Mouse (Mus musculus): ENCODE results near the gene Smarcc1. TPM values are rescaled to one million over a fixed set of nuclear protein-coding genes. Genes with fewer than 3 reads are reported as not detected.
A peak's percentile ranks its signal among the peaks of the same experiment; 100 is the strongest.
"Not testable (repeated sequence)": the region's sequence is repeated elsewhere in the genome, so short reads cannot be mapped to it uniquely, and the experiment has no call there.

The Smarcc1 gene
- polyA plus RNA-seq, 1 experiment from 2014 or later: 138 TPM

DNA sequence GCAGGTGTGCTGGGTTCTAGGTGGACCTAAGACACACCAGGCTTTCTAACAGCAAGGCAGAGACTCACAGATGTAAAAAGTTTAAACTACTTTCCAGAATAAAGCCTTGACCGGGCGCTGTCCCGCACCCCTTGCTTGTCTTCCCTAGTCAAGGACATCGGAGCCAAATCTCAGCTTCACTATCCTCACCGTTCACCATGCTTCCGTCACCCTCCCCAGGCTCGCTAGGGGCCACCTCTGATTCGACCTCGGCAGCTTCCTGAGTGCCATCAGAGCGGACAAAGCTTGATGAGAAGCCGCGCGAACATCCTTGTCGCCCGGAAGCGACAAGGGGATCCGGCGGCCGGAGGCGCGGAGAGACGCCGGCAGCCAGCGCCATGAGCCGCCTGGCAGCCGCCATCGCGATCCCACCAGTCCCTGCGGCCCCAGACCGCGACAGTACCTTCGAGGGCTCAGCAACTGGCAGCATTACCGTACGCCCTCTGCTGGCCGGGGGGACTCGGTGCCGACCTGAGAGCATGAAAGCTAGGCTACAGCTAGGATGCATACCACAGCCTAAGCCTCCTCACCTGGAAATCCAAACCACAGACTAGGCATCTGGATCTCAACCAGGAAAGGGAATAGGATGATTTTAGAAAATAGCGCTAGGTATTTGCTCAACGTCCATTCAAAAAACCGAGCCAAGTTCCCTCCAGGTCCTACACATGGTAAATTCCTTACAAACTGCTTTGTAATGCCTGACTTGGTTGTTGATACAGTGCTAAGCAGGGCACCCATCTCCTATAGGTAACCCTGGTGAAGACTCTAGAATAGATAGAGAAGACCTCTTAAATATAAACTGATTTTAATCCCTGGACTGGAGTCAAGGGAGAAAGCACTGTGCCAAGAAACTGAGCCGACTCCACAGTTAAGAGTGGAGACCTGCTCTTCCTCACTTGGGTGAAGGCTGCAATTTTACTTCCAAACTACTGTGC is 16.6 kb upstream of the Smarcc1 start:
- 3% methylated on average over 41 of the region's 41 CpGs for WGBS
- peak overlapping the region; percentile 78 for H3K27ac ChIP-seq
- peaks cover 84% of the 10 kb centered on the region for H3K36me3 ChIP-seq

DNA sequence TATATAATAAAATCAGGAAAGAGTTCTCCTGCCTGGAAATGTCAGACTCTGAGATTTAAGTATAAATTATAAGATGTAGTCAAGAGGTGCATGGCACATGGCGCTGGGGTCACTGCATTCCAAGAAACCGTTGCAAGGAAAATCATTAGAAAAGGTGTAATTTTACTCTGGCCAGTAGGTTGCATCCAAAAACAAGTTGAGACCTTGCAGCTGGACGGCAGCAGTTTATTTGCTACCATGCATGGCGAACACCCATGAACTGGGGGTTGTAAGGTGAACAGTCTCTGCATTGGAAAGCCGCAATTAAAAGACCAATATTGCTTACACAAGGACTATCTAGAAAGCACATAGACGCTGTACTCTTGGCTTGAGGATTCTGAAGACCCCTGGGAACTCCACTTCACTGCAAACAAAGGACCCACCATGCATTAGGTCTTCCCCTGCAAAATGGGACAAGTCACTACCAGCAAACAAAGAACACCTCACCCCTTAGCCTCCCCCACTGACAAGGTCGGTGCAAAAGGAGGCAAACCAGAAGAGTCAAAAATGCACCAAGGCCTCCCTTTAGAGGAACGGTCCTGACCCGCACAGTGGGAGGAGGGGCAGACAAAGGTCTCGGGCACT is 1.0 kb upstream of the Smarcc1 start:
- Histone ChIP-seq H3K4me2 (peak overlapping the region; percentile 74), H3K27me3 (no peaks in the 10 kb centered on the region), H3K4me3 (replicated peaks) (peak overlapping the region; percentile 80), H3K9ac (peak overlapping the region; percentile 70), H3K27ac (peak overlapping the region; percentile 98), H3K36me3 (peaks cover 36% of the 10 kb centered on the region), H3K9me3 (replicated peaks) (no peaks in the 10 kb centered on the region), H3K4me1 (peaks cover 24% of the 10 kb centered on the region)
- WGBS: 3% methylated on average over 10 of the region's 10 CpGs
- ATAC-seq (replicated peaks; ENCODE audit: low FRiP score): peak; percentile 9; the same call in 1 of the 2 replicates

More for the DNA sequence above, 16.6 kb upstream of the Smarcc1 start:
- Histone ChIP-seq H3K4me1 (peaks cover 7% of the 10 kb centered on the region), H3K4me3 (replicated peaks) (peak overlapping the region; percentile 97), H3K4me2 (peak overlapping the region; percentile 77), H3K9me3 (replicated peaks) (no peaks in the 10 kb centered on the region), H3K9ac (peak overlapping the region; percentile 81), H3K27me3 (no peaks in the 10 kb centered on the region)
- peak; percentile 96 for ATAC-seq (replicated peaks; ENCODE audit: low FRiP score)

DNA sequence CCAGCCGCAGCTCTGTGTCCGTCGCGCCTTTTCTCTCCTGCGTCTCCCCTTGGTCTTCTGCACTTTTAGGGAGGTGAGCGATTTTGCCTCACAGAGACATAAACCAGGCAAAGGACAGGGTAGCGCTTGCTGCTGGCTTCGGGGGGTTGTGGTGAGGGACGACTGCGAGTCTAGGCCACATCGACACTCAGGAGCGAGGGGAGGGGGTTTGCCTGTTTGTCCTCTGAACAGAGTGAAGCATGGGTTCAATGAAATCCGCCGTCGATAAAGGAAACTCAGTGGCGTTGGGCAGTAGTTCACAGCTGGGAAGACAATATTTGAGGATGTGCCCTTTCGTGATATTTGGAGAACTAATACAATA is 251 bp downstream of the Smarcc1 start, which contains the start of gene Dhx30:
TSS of gene Dhx30 (minus strand) at position 52 of the 361 bp plus-strand sequence.
- H3K9me3 ChIP-seq (replicated peaks): no peaks in the 10 kb centered on the region
- peak within 1 kb of the TSS; percentile 98 for H3K27ac ChIP-seq
- peaks cover 25% of the 10 kb centered on the region for H3K4me1 ChIP-seq
- peak within 1 kb of the TSS; percentile 70 for H3K9ac ChIP-seq
- peak within 1 kb of the TSS; percentile 74 for H3K4me2 ChIP-seq
- WGBS: under 1% methylated on average over 17 of the region's 17 CpGs
- peak; percentile 10; the same call in 1 of the 2 replicates for ATAC-seq (replicated peaks; ENCODE audit: low FRiP score)
- H3K27me3 ChIP-seq: no peaks in the 10 kb centered on the region
- H3K4me3 ChIP-seq (replicated peaks): peak within 1 kb of the TSS; percentile 80
- peaks cover 24% of the 10 kb centered on the region for H3K36me3 ChIP-seq

DNA sequence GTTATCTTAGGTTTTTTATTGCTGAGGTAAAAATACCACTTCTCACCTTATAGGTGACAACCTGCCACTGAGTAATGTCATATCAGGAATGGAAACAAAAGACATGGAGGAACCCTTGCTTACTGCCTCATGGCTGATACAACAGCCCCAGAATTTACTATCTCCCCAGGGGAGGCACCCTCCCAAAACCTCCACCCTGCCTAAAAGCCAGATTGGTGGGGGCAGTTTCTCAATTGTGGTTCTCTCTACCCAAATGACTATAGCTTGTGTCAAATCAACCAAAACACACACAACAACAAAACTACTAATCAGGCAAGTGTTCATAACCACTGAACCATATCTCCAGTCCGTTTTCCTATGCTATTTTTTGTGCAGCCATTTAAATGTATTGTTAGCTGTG is 741 bp downstream of the Smarcc1 start:
- Histone ChIP-seq H3K4me1 (peaks cover 25% of the 10 kb centered on the region), H3K4me3 (replicated peaks) (peak overlapping the region; percentile 80), H3K27me3 (no peaks in the 10 kb centered on the region), H3K9ac (peak overlapping the region; percentile 70), H3K4me2 (peak overlapping the region; percentile 74), H3K36me3 (peaks cover 19% of the 10 kb centered on the region), H3K27ac (no peak overlapping the region; the same call in 1 of the 2 replicates), H3K9me3 (replicated peaks) (no peaks in the 10 kb centered on the region)
- 40% methylated on average over 1 of the region's 1 CpGs for WGBS
- ATAC-seq (replicated peaks; ENCODE audit: low FRiP score): no peak

DNA sequence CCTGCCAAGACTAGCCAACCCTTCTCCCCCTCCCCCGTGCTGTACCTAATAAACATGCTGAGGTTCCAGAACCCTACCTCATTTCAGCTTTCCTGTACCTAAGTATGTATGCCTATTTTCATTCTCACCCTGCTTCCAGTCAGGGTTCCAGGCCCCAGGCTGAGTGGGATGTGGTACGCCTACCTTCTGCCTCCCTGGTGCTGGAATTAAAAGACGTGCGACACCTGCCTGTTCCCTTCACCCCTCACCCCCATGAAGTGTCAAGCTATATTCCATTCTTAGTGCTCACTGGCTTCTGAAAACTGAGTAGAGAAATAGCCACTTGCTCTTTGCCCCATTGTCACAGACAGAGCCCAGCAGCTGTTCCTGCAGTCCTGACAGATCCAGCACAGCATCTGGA is 3.9 kb downstream of the Smarcc1 start:
- WGBS: 64% methylated on average over 4 of the region's 4 CpGs
- Histone ChIP-seq H3K9ac (no peak overlapping the region), H3K27me3 (no peaks in the 10 kb centered on the region), H3K4me2 (no peak overlapping the region), H3K4me1 (peaks cover 16% of the 10 kb centered on the region), H3K4me3 (replicated peaks) (no peak overlapping the region), H3K9me3 (replicated peaks) (no peaks in the 10 kb centered on the region), H3K27ac (no peak overlapping the region), H3K36me3 (no peaks in the 10 kb centered on the region; the same call in 1 of the 2 replicates)
- ATAC-seq (replicated peaks; ENCODE audit: low FRiP score): no peak

DNA sequence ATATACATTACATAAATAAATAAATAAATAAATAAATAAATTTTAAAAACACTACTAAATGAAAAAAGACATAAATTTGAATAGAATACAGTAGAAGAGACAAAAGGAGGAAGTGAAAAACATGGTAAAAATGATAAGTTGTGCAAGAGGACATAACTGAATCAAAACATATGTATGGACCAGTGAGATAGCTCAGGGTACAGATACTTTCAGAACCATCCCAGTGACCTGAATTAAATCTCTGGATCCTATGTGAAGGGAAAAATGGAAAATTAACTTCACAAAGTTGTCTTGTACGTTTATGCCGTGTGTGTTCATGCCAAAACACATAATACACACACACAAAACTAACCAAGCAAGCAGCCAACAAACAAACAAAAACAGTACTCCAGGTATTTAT is 5.8 kb downstream of the Smarcc1 start:
- H3K27me3 ChIP-seq: no peaks in the 10 kb centered on the region
- no peak for ATAC-seq (replicated peaks; ENCODE audit: low FRiP score)
- H3K4me3 ChIP-seq (replicated peaks): no peak overlapping the region
- peaks cover 11% of the 10 kb centered on the region for H3K4me1 ChIP-seq
- no peak overlapping the region for H3K27ac ChIP-seq
- no peak overlapping the region for H3K9ac ChIP-seq
- no peaks in the 10 kb centered on the region for H3K9me3 ChIP-seq (replicated peaks)
- no peak overlapping the region for H3K4me2 ChIP-seq
- WGBS: 83% methylated on average over 2 of the region's 2 CpGs
- no peaks in the 10 kb centered on the region; the same call in 1 of the 2 replicates for H3K36me3 ChIP-seq

DNA sequence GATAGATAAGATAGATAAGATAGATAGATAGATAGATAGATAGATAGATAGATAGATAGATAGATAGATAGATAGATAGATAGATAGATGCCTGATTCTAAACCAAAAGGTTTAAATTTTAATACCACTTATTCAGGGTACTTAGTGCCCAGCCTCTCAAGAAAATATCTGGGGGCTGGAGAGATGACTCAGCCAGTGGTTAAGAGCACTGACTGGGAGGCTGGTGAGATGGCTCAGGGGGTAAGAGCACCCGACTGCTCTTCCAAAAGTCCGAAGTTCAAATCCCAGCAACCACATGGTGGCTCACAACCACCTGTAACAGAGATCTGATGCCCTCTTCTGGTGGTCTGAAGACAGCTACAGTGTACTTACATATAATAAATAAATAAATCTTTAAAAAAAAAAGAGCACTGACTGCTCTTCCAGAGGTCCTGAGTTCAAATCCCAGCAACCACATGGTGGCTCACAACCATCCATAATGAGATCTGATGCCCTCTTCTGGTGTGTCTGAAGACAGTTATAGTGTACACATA is 6.6 kb downstream of the Smarcc1 start:
- not testable (repeated sequence) for H3K9ac ChIP-seq; H3K4me3 ChIP-seq (replicated peaks); H3K27ac ChIP-seq; H3K36me3 ChIP-seq; H3K9me3 ChIP-seq (replicated peaks); H3K4me2 ChIP-seq; H3K27me3 ChIP-seq; H3K4me1 ChIP-seq; ATAC-seq (replicated peaks; ENCODE audit: low FRiP score)
- 69% methylated on average over 2 of the region's 2 CpGs for WGBS

DNA sequence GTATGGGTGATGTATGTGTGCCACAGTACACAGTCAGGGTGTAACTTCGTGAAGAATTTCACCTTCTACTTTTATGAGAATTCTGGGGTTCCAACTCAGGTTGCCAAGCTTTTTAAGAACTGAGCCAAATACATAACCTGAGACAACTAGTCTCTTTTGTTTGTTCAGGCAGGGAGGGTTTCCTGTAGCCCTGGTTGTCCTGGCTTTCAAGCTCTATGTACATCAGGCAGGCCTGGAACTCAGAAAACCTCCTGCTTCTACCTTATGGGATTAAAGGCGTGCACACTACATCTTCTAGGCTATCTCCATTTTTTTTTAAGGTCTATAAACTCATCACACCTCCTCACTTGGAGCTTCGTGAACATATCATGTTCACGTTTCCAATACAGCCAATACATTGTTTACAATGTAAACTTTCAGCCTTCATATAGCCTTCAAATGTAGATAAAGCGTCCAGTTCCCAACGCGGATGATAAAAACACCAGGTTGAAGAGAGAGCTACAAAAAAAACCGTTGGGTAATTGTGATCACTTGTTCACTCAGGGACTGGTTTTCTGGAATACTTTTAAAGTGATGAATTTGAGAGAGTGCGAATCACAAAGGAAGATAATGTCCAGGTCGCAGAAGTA is 13.5 kb downstream of the Smarcc1 start:
- Histone ChIP-seq H3K27ac (peak overlapping the region; percentile 96), H3K4me2 (peak overlapping the region; percentile 71), H3K4me1 (peaks cover 27% of the 10 kb centered on the region), H3K9ac (peak overlapping the region; percentile 67), H3K9me3 (replicated peaks) (no peaks in the 10 kb centered on the region), H3K36me3 (peaks cover 22% of the 10 kb centered on the region), H3K27me3 (no peaks in the 10 kb centered on the region), H3K4me3 (replicated peaks) (peak overlapping the region; percentile 92)
- 15% methylated on average over 10 of the region's 10 CpGs for WGBS
- no peak for ATAC-seq (replicated peaks; ENCODE audit: low FRiP score)

DNA sequence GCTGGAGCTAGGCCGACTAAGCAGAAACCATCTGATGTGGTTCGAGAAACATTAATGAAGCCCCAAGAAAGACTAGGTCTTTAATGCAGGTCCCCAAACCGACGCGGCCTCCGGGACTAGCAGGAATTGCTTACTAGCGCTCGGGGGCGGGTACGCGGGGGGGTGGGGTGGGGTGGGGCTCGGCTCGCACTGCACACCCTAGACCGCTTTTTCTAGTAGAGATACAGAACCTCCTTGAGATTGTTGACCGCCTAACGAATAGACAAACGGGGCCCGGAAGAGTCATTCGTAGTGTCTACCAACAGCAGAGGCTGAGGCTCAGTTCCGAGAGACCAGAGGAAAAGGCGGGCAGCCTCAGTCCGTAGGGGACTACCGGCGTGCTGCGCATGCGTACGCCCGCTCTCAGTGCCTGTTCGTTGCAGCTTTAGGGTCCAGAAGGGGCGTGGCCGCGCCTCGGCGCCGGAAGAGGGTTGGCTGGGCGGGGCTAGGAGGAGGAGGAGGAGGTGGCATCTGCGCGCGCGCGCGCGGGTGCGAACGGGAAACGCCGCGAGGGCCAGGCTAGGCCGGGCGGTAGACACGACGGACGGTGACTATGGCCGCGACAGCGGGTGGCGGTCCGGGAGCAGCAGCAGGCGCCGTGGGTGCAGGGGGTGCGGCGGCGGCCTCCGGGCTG is 14.2 kb downstream of the Smarcc1 start:
- peaks cover 27% of the 10 kb centered on the region for H3K4me1 ChIP-seq
- H3K27me3 ChIP-seq: no peaks in the 10 kb centered on the region
- no peaks in the 10 kb centered on the region for H3K9me3 ChIP-seq (replicated peaks)
- peak overlapping the region; percentile 71 for H3K4me2 ChIP-seq
- peak overlapping the region; percentile 96 for H3K9ac ChIP-seq
- peak overlapping the region; percentile 92 for H3K4me3 ChIP-seq (replicated peaks)
- ATAC-seq (replicated peaks; ENCODE audit: low FRiP score): peak; percentile 98
- peaks cover 28% of the 10 kb centered on the region for H3K36me3 ChIP-seq
- H3K27ac ChIP-seq: peak overlapping the region; percentile 96
- WGBS: under 1% methylated on average over 64 of the region's 64 CpGs

DNA sequence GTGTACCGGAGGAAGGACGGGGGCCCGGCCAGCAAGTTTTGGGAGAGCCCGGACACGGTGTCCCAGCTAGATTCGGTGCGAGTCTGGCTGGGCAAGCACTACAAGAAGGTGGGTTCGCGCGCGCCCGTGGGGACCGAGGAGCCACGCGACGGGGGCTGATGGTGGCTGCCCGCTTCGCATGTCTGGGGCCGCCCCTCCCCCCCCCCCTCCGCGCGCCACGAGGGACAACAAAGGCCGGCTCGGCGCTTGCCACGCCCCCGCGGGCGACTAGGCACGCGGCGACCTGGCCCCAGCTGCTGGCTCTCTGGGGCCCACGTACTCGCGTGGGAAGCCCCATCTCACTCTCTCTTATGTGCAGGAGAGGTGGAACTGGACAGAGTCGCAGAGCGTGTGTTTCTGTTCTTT is 14.7 kb downstream of the Smarcc1 start:
- 0% methylated on average over 26 of the region's 38 CpGs for WGBS
- H3K27me3 ChIP-seq: no peaks in the 10 kb centered on the region

DNA sequence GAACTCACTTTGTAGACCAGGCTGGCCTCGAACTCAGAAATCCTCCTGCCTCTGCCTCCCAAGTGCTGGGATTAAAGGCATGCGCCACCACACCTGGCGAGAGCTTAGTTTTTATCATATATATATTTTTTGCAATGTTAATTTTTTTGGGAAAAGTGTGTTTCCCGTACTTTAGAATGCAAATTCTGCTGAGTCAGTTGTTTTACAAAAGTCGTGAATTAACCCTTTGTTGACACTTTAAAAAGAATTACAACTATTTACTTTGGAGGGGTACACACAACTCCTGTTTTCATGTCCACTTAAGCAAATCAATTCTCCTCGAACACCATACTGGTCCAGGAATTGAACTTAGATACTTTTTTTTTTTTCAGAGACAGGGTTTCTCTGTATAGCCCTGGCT is 15.4 kb downstream of the Smarcc1 start:
- H3K4me1 ChIP-seq: peaks cover 27% of the 10 kb centered on the region
- WGBS: 51% methylated on average over 6 of the region's 6 CpGs
- H3K9ac ChIP-seq: peak overlapping the region; percentile 96; the same call in 1 of the 2 replicates
- H3K36me3 ChIP-seq: peaks cover 39% of the 10 kb centered on the region
- H3K4me2 ChIP-seq: peak overlapping the region; percentile 71
- no peak overlapping the region for H3K27ac ChIP-seq
- no peak for ATAC-seq (replicated peaks; ENCODE audit: low FRiP score)
- peak overlapping the region; percentile 92 for H3K4me3 ChIP-seq (replicated peaks)
- no peaks in the 10 kb centered on the region for H3K9me3 ChIP-seq (replicated peaks)
- no peaks in the 10 kb centered on the region for H3K27me3 ChIP-seq

More for the DNA sequence above, 14.7 kb downstream of the Smarcc1 start:
- Histone ChIP-seq H3K4me1 (peaks cover 27% of the 10 kb centered on the region), H3K9ac (peak overlapping the region; percentile 96), H3K9me3 (replicated peaks) (no peaks in the 10 kb centered on the region), H3K27ac (peak overlapping the region; percentile 96), H3K4me2 (peak overlapping the region; percentile 71), H3K4me3 (replicated peaks) (peak overlapping the region; percentile 92), H3K36me3 (peaks cover 34% of the 10 kb centered on the region)
- peak; percentile 65 for ATAC-seq (replicated peaks; ENCODE audit: low FRiP score)

All from kidney, embryonic 15.5 days (tissue).